Mouse (Mus musculus) central nervous system, embryonic 18 days (tissue): Measurements from ENCODE around the gene Abhd13. TPM values are rescaled to one million over a fixed set of nuclear protein-coding genes. Genes with fewer than 3 reads are reported as not detected.

Source experiments
- polyA plus RNA-seq: library from polyadenylated mRNA; depleted of rRNA; stranded (reverse); fragments of >200 nt; gene quantifications from 2 replicates; pipeline ENCODE4 v1.2.3, GENCODE M21; 2012; rRNA removed

Gene Abhd13
- 10.1 and 10.8 TPM in 2 replicates for polyA plus RNA-seq

DNA sequence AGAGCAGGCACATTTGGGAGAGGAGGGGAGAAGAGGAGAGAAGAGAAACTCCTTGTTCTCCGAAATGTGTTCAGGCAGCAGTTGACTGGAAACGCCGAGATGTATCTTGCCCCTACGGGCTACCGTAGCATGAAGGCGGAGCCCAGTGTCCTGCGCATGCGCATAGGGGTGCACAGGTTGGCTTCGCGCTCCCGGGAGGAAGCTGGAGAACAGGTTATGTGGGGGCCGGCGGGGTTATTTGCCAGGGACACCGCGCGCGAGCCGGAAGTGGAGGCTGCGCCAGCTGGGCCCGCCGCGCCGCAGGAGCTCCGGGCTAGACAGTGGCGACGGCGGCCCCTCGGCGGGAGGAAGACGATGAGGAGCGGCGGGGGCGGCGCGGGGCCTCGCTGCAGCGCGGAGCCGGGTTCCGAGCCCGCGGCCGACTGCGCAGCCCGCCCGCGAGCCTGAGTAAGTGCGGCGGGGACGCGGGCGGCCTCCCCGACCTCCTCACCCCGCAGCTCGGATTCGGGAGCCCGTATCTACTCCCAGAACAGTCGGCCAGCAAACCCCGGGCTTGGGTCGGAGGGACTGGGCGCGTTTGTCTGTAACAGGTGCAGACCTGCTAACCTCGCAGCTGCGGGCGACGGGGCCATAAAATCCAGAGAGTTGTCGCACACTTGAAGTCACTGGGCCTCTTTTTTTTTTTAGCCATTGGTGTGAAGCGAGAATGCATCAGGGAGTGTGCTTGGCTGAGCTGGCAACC lies at the start of gene Abhd13, which contains the start of gene Lig4:
Gene Abhd13, plus strand, starts transcription at position 135 of the 742 bp plus-strand sequence.
Gene Lig4, minus strand, starts transcription at position 114 of the 742 bp plus-strand sequence.

DNA sequence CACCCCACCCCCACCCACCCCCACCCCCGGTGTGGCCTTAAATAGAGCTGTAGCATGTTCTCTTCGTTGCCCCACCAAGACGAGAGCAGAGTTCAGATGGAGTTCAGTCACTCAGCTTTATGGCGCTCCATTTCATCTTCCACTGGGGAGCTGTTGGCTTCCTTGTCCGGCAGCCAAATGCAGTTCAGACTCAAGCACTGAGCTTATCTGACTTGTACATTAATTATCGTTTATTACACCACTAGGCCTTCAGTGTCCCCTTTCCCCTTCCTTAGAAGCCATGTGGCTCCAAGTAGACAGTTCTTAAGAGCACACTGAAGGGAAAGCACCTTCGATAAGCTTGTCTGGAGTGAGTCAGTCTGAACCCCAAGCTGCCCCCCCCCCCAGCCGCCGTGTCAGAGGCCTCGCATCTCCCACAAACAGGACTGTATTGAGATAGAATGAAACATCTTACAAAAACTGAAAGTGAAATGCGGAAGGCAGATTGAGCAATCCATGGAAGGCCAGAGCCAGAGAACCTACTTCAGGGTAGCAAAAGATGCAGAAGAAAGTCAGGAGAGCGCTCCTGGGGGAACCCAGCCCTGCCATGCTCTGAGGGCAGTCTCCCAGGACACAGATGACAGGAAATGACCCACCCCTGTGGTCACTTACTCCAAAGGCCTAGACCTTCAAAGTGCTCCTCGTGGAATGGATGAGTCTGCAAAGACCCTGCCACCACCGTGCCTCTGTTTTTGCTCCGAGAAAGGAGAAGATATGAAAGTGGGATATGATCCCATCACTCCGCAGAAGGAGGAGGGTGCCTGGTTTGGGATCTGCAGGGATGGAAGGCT lies 28.9 kb downstream of the Abhd13 start, which contains the start of gene Tnfsf13b:
Gene Tnfsf13b, plus strand, starts transcription at position 312 of the 830 bp plus-strand sequence.

Other genes with a start within 250 kb of the Abhd13 start
- 41.6 and 42.8 TPM in 2 replicates for gene Fam155a, start 206.5 kb upstream of the Abhd13 start, polyA plus RNA-seq
- gene Gm10217, start 113.5 kb upstream of the Abhd13 start, polyA plus RNA-seq, result not detected in 2 replicates
- 8.7 and 9.7 TPM in 2 replicates for gene Lig4, start within 50 bp of the Abhd13 start, polyA plus RNA-seq
- gene Tnfsf13b, start 28.8 kb downstream of the Abhd13 start, polyA plus RNA-seq, result 0.60 and 0.95 TPM in 2 replicates
- gene Myo16, start 176.2 kb downstream of the Abhd13 start, polyA plus RNA-seq, result 14.9 and 18.0 TPM in 2 replicates